ENCODE assay signal across 18 mouse cellular contexts in the genomic region with DNA sequence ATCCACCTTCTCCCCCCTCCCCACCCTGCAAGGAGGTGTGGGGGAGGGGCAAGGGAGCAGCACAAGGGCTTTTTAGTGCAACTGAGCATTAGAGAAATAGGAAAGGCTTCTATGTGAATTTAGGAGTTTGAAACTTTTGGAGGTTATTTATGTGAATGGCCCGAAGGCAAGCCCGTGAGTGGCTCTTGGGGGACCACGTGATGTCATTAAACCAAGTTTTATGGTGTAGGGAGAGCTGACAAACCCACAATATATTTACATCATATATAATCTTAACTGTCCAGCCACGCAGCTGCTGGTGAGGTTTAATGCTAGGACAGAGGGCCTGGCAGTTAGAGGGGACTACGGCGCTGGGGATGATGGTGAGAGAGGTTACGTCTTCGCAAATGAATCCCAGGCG. TPM values are rescaled to one million over a fixed set of nuclear protein-coding genes. Genes with fewer than 3 reads are reported as not detected.
DNase-seq lines count a peak whose midpoint lies in the region; ATAC-seq and TF ChIP-seq lines count a peak whose summit lies in the region.
"Had no signal": no experiment of that assay in that cellular context is flagged by ENCODE, and none has a peak within 500 bp of the region (broad histone marks: within the 10 kb centered on the region; RNA-seq: fewer than 3 reads in every experiment).

TSS of gene Hoxc4 (plus strand) at position 299 of the 400 bp plus-strand sequence.

- H3K27me3 ChIP-seq in kidney, embryonic 16.5 days (ENCODE audit: insufficient read depth, low read length), result peaks cover 37% of the 10 kb centered on the region
- peaks cover 98% of the 10 kb centered on the region for H3K27me3 ChIP-seq in hindbrain, embryonic 11.5 days (ENCODE audit: control insufficient read depth, insufficient read depth, low read length)
- H3K27me3 ChIP-seq in limb, embryonic 11.5 days (ENCODE audit: control insufficient read depth, insufficient read depth, low read length), result peaks cover 87% of the 10 kb centered on the region
- H3K27me3 ChIP-seq in stomach, postnatal 0 days (ENCODE audit: control insufficient read depth, insufficient read depth, low read length), result no peaks in the 10 kb centered on the region

- no peak for TF ChIP-seq EP300 in stomach, postnatal 0 days (optimal IDR thresholded peaks at IDR 0.05)

- DNase-seq in kidney, adult 8-10 months, result no peak
- no peak for DNase-seq in hindbrain, embryonic 11.5 days (ENCODE audit: low spot score)
- no peak for DNase-seq in limb, embryonic 11.5 days (ENCODE audit: low spot score)
- no peak for DNase-seq in stomach, postnatal 0 days (ENCODE audit: low spot score)
- DNase-seq in thymus, postnatal 0 days (ENCODE audit: low spot score), result no peak
- no peak for DNase-seq in lung, postnatal 25 days (ENCODE audit: low spot score)
- DNase-seq: adrenal gland, postnatal 25 days; forebrain, postnatal 0 days; gastrocnemius, postnatal 10 days; kidney, postnatal 36 days; layer of hippocampus, postnatal 36 days; left cerebral cortex, postnatal 4 days; right cerebral cortex, postnatal 25 days; thymus, postnatal 4 days had no signal

- H3K4me1 ChIP-seq in kidney, embryonic 16.5 days (ENCODE audit: insufficient read depth, low read length), result peaks cover 70% of the 10 kb centered on the region
- H3K4me1 ChIP-seq in hindbrain, embryonic 11.5 days (replicated peaks; ENCODE audit: control insufficient read depth, insufficient read depth, low read length), result no peaks in the 10 kb centered on the region
- peaks cover 39% of the 10 kb centered on the region for H3K4me1 ChIP-seq in limb, embryonic 11.5 days (ENCODE audit: control insufficient read depth, insufficient read depth, low read length)
- H3K4me1 ChIP-seq in stomach, postnatal 0 days (replicated peaks; ENCODE audit: control insufficient read depth, insufficient read depth), result no peaks in the 10 kb centered on the region

- peak within 1 kb of the TSS; percentile 26; the same call in 1 of the 2 replicates for H3K4me2 ChIP-seq in kidney, embryonic 16.5 days (replicated peaks; ENCODE audit: low read depth, low read length)
- peak within 1 kb of the TSS; percentile 36 for H3K4me2 ChIP-seq in hindbrain, embryonic 11.5 days (replicated peaks; ENCODE audit: low read depth, low read length)
- H3K4me2 ChIP-seq in limb, embryonic 11.5 days (ENCODE audit: low read depth, severe bottlenecking), result peak within 1 kb of the TSS; percentile 5; the same call in 1 of the 2 replicates
- no peak within 1 kb of the TSS for H3K4me2 ChIP-seq in stomach, postnatal 0 days (replicated peaks; ENCODE audit: low read depth)

- TF ChIP-seq CTCF in stomach, postnatal 0 days (IDR thresholded peaks at IDR 0.05; ENCODE audit: low read depth), result no peak

- peak within 1 kb of the TSS; percentile 50 for H3K9ac ChIP-seq in kidney, embryonic 16.5 days (replicated peaks; ENCODE audit: low read length)
- H3K9ac ChIP-seq in hindbrain, embryonic 11.5 days (ENCODE audit: low read depth, low read length), result peak within 1 kb of the TSS; percentile 35; the same call in 1 of the 2 replicates
- H3K9ac ChIP-seq in limb, embryonic 11.5 days (ENCODE audit: low read length), result no peak within 1 kb of the TSS
- H3K9ac ChIP-seq in stomach, postnatal 0 days (ENCODE audit: low read length), result no peak within 1 kb of the TSS
- H3K9ac ChIP-seq: forebrain, postnatal 0 days had no signal

- H3K9me3 ChIP-seq in kidney, embryonic 16.5 days (ENCODE audit: low read length), result no peaks in the 10 kb centered on the region
- no peaks in the 10 kb centered on the region for H3K9me3 ChIP-seq in hindbrain, embryonic 11.5 days (ENCODE audit: control insufficient read depth, low read length)
- H3K9me3 ChIP-seq in limb, embryonic 11.5 days (ENCODE audit: control insufficient read depth, low read length), result no peaks in the 10 kb centered on the region
- no peaks in the 10 kb centered on the region for H3K9me3 ChIP-seq in stomach, postnatal 0 days (ENCODE audit: control insufficient read depth, low read length)

- H3K36me3 ChIP-seq in kidney, embryonic 16.5 days (ENCODE audit: insufficient read depth, low read length), result no peaks in the 10 kb centered on the region
- no peaks in the 10 kb centered on the region for H3K36me3 ChIP-seq in hindbrain, embryonic 11.5 days (ENCODE audit: control insufficient read depth, insufficient read depth, low read length)
- H3K36me3 ChIP-seq in limb, embryonic 11.5 days (ENCODE audit: control insufficient read depth, insufficient read depth, low read length), result no peaks in the 10 kb centered on the region
- H3K36me3 ChIP-seq in stomach, postnatal 0 days (ENCODE audit: control insufficient read depth, insufficient read depth, low read length), result no peaks in the 10 kb centered on the region

- peak; percentile 29 for ATAC-seq in kidney, embryonic 16.5 days (ENCODE audit: low FRiP score, low TSS enrichment)
- no peak for ATAC-seq in hindbrain, embryonic 11.5 days (ENCODE audit: low FRiP score)
- ATAC-seq in limb, embryonic 11.5 days (ENCODE audit: insufficient number of reproducible peaks, low FRiP score, low TSS enrichment, low read depth), result no peak
- ATAC-seq in stomach, postnatal 0 days (ENCODE audit: low FRiP score, low TSS enrichment), result no peak
- ATAC-seq: forebrain, postnatal 0 days had no signal

- H3K27ac ChIP-seq in kidney, embryonic 16.5 days (ENCODE audit: low read length), result peak within 1 kb of the TSS; percentile 70
- H3K27ac ChIP-seq in hindbrain, embryonic 11.5 days (ENCODE audit: low read depth, low read length), result 0 out of 2 replicates have a peak within 1 kb of the TSS, but pooled peaks have one; percentile 30
- H3K27ac ChIP-seq in limb, embryonic 11.5 days (replicated peaks; ENCODE audit: low read depth, low read length), result no peak within 1 kb of the TSS
- no peak within 1 kb of the TSS for H3K27ac ChIP-seq in stomach, postnatal 0 days (replicated peaks)

- no peak within 1 kb of the TSS for H3K4me3 ChIP-seq in kidney, embryonic 16.5 days (ENCODE audit: low read length)
- H3K4me3 ChIP-seq in hindbrain, embryonic 11.5 days (ENCODE audit: low read depth, low read length), result peak within 1 kb of the TSS; percentile 15
- H3K4me3 ChIP-seq in limb, embryonic 11.5 days (ENCODE audit: low read depth, low read length), result no peak within 1 kb of the TSS
- no peak within 1 kb of the TSS for H3K4me3 ChIP-seq in stomach, postnatal 0 days (ENCODE audit: low read depth, low read length)
- H3K4me3 ChIP-seq: erythroblast, embryonic 14.5 days had no signal

- 21% methylated on average over 9 of the region's 9 CpGs for WGBS in kidney, embryonic 16.5 days
- 3% methylated on average over 9 of the region's 9 CpGs for WGBS in hindbrain, embryonic 11.5 days
- WGBS in limb, embryonic 11.5 days, result 2% methylated on average over 9 of the region's 9 CpGs
- WGBS in stomach, postnatal 0 days, result 56% methylated on average over 9 of the region's 9 CpGs

RNA-seq across cellular contexts. Expression of gene Hoxc4, which starts in this region (rescaled TPM):
- polyA plus RNA-seq in kidney, embryonic 16.5 days (2015; fragmentation: Nextera tagmentation; extraction: Ambion mirVana), result 6.9 and 8.6 TPM in 2 replicates
- polyA plus RNA-seq in hindbrain, embryonic 11.5 days (2014; fragmentation: Nextera tagmentation; extraction: Ambion mirVana), result 37.3 and 37.8 TPM in 2 replicates
- polyA plus RNA-seq in limb, embryonic 11.5 days (2014; fragmentation: Nextera tagmentation; extraction: Ambion mirVana), result 5.1 and 6.4 TPM in 2 replicates
- polyA plus RNA-seq in stomach, postnatal 0 days (2015; fragmentation: Nextera tagmentation; extraction: Ambion mirVana), result 9.6 and 10.4 TPM in 2 replicates
- 0.07 and 0.17 TPM in 2 replicates for polyA plus RNA-seq in thymus, postnatal 0 days (2015; fragmentation: Nextera tagmentation; extraction: Ambion mirVana)
- polyA plus RNA-seq: cortical plate, adult 2 months; forebrain, postnatal 0 days; midbrain, postnatal 0 days had no signal

Comparison
In these comparisons a context has a peak if more than half of its experiments do, and no peak if none do; other contexts are left out.
1. H3K27ac ChIP-seq: peak in kidney, embryonic 16.5 days (single experiment) and hindbrain, embryonic 11.5 days (single experiment); none in limb, embryonic 11.5 days (single experiment) and stomach, postnatal 0 days (single experiment).
2. H3K9ac ChIP-seq: peak in kidney, embryonic 16.5 days (single experiment) and hindbrain, embryonic 11.5 days (single experiment); none in limb, embryonic 11.5 days (single experiment) and stomach, postnatal 0 days (single experiment).